ENCODE assay signal across 8 mouse cellular contexts in genomic region chr6:94698509-94699172, GRCm38 (mm10). TPM values are rescaled to one million over a fixed set of nuclear protein-coding genes. Genes with fewer than 3 reads are reported as not detected.
DNase-seq lines count a peak whose midpoint lies in the region; ATAC-seq and TF ChIP-seq lines count a peak whose summit lies in the region.

No protein-coding gene starts in this region.

- peak overlapping the region; percentile 87 for H3K4me3 ChIP-seq in kidney, adult 2 months (ENCODE audit: insufficient read depth, low read depth, low read length)
- H3K4me3 ChIP-seq in bone marrow macrophage, adult 2 months (ENCODE audit: insufficient read depth, low read length): peak overlapping the region; percentile 69; the same call in 1 of the 2 replicates
- H3K4me3 ChIP-seq in hindbrain, embryonic 11.5 days (ENCODE audit: low read depth, low read length): peak overlapping the region; percentile 87
- H3K4me3 ChIP-seq in midbrain, embryonic 12.5 days: peak overlapping the region; percentile 76

- no peaks in the 10 kb centered on the region for H3K27me3 ChIP-seq in kidney, adult 2 months (replicated peaks; ENCODE audit: control insufficient read depth, insufficient read depth, low read length)
- H3K27me3 ChIP-seq in hindbrain, embryonic 11.5 days (ENCODE audit: control insufficient read depth, insufficient read depth, low read length): no peaks in the 10 kb centered on the region
- H3K27me3 ChIP-seq in midbrain, embryonic 12.5 days: peaks cover 9% of the 10 kb centered on the region; the same call in 1 of the 2 replicates

- no peak for TF ChIP-seq POLR2A in kidney, adult 2 months (IDR thresholded peaks at IDR 0.05; ENCODE audit: low read depth, low read length)
- no peak for TF ChIP-seq POLR2A in bone marrow macrophage, adult 2 months (IDR thresholded peaks at IDR 0.05; ENCODE audit: borderline replicate concordance, low read depth, low read length)

- H3K36me3 ChIP-seq in kidney, adult 2 months (ENCODE audit: control insufficient read depth, insufficient read depth, low read length): no peaks in the 10 kb centered on the region
- H3K36me3 ChIP-seq in hindbrain, embryonic 11.5 days (ENCODE audit: control insufficient read depth, insufficient read depth, low read length): no peaks in the 10 kb centered on the region
- no peaks in the 10 kb centered on the region for H3K36me3 ChIP-seq in midbrain, embryonic 12.5 days

- H3K27ac ChIP-seq in kidney, adult 2 months (ENCODE audit: insufficient read depth, low read depth, low read length): no peak overlapping the region
- no peak overlapping the region for H3K27ac ChIP-seq in bone marrow macrophage, adult 2 months (ENCODE audit: insufficient read depth, low read depth, low read length)
- H3K27ac ChIP-seq in hindbrain, embryonic 11.5 days (ENCODE audit: low read depth, low read length): no peak overlapping the region
- no peak overlapping the region for H3K27ac ChIP-seq in midbrain, embryonic 12.5 days (replicated peaks)

- peaks cover 3% of the 10 kb centered on the region; the same call in 1 of the 2 replicates for H3K4me1 ChIP-seq in kidney, adult 2 months (ENCODE audit: control insufficient read depth, insufficient read depth, low read length)
- no peaks in the 10 kb centered on the region for H3K4me1 ChIP-seq in bone marrow macrophage, adult 2 months (ENCODE audit: control insufficient read depth, insufficient read depth, low read length)
- H3K4me1 ChIP-seq in hindbrain, embryonic 11.5 days (replicated peaks; ENCODE audit: control insufficient read depth, insufficient read depth, low read length): peaks cover 6% of the 10 kb centered on the region; the same call in 1 of the 2 replicates
- peaks cover 64% of the 10 kb centered on the region for H3K4me1 ChIP-seq in midbrain, embryonic 12.5 days

- H3K9ac ChIP-seq in hindbrain, embryonic 11.5 days (ENCODE audit: low read depth, low read length): peak overlapping the region; percentile 88
- peak overlapping the region; percentile 96 for H3K9ac ChIP-seq in midbrain, embryonic 12.5 days (replicated peaks)

- no peaks in the 10 kb centered on the region for H3K9me3 ChIP-seq in hindbrain, embryonic 11.5 days (ENCODE audit: control insufficient read depth, low read length)
- H3K9me3 ChIP-seq in midbrain, embryonic 12.5 days: no peaks in the 10 kb centered on the region

- TF ChIP-seq CTCF in kidney, adult 2 months (conservative IDR thresholded peaks at IDR 0.05; ENCODE audit: insufficient read depth, insufficient read length, low read depth, low read length): no peak
- TF ChIP-seq CTCF in bone marrow macrophage, adult 2 months (IDR thresholded peaks at IDR 0.05; ENCODE audit: low read depth, low read length): no peak

- WGBS in kidney, adult 2 months: 21% methylated on average over 11 of the region's 11 CpGs
- WGBS in hindbrain, embryonic 11.5 days: 6% methylated on average over 11 of the region's 11 CpGs
- 3% methylated on average over 11 of the region's 11 CpGs for WGBS in midbrain, embryonic 12.5 days

- ATAC-seq in hindbrain, embryonic 11.5 days (ENCODE audit: low FRiP score): no peak
- no peak for ATAC-seq in midbrain, embryonic 12.5 days (ENCODE audit: low FRiP score, low read depth)

- H3K4me2 ChIP-seq in hindbrain, embryonic 11.5 days (replicated peaks; ENCODE audit: low read depth, low read length): peak overlapping the region; percentile 89
- H3K4me2 ChIP-seq in midbrain, embryonic 12.5 days (replicated peaks): peak overlapping the region; percentile 88

- DNase-seq in kidney, adult 2 months: no peak
- no peak for DNase-seq in kidney, adult 18-20 months
- no peak for DNase-seq in hindbrain, embryonic 11.5 days (ENCODE audit: low spot score)
- DNase-seq in urinary bladder, postnatal 36 days (ENCODE audit: low spot score in 2 of 2): no peak
- DNase-seq in embryo, embryonic 10 days (ENCODE audit: low spot score): no peak
- no peak for DNase-seq in MN1 (ENCODE audit: low spot score)

RNA-seq across cellular contexts. Expression of gene Lrig1, which starts 1.3 kb away (rescaled TPM):
- polyA plus RNA-seq in kidney, adult 2 months (2012; rRNA removed): 12.1 and 14.1 TPM in 2 replicates
- 0.32 and 0.44 TPM in 2 replicates for polyA plus RNA-seq in bone marrow macrophage, adult 2 months (2012; ENCODE audit: insufficient read depth, insufficient read length, missing spikeins)
- 18.0 and 20.2 TPM in 2 replicates for polyA plus RNA-seq in hindbrain, embryonic 11.5 days (2014; fragmentation: Nextera tagmentation; extraction: Ambion mirVana)
- polyA plus RNA-seq in midbrain, embryonic 12.5 days (2016; fragmentation: Nextera tagmentation; extraction: Ambion mirVana): 14.4 and 17.3 TPM in 2 replicates
